Mouse (Mus musculus): Measurements from ENCODE around the gene B4galt5.

GRCm38 (mm10) chr2:167328340-167328739, 20.6 kb downstream of the B4galt5 start:
- no peak for TF ChIP-seq CTCF (IDR thresholded peaks at IDR 0.05; ENCODE audit: low read depth)
- no peak for TF ChIP-seq EP300 (IDR thresholded peaks at IDR 0.05; ENCODE audit: low read depth)

Data from liver, postnatal 0 days (tissue).